Mouse (Mus musculus): Measurements from ENCODE around the gene Caln1. TPM values are rescaled to one million over a fixed set of nuclear protein-coding genes. Genes with fewer than 3 reads are reported as not detected.

The Caln1 gene
- polyA plus RNA-seq, 1 experiment from 2014 or later = not detected

GRCm38 (mm10) chr5:130711643-130712042 lies 342.4 kb downstream of the Caln1 start:
- WGBS (ENCODE audit: missing documents) = 82% methylated on average over 2 of the region's 2 CpGs
- H3K36me3 ChIP-seq (ENCODE audit: inconsistent target) = no peaks in the 10 kb centered on the region
- H3K27ac ChIP-seq = no peak overlapping the region
- H3K4me3 ChIP-seq (ENCODE audit: inconsistent target) = no peak overlapping the region
- no peaks in the 10 kb centered on the region for H3K79me2 ChIP-seq (ENCODE audit: inconsistent target)

- H3K27ac ChIP-seq = no peak overlapping the region
- H3K4me3 ChIP-seq (ENCODE audit: inconsistent target) = no peak overlapping the region
- WGBS (ENCODE audit: missing documents) = 100% methylated on average over 1 of the region's 1 CpGs
- H3K79me2 ChIP-seq (ENCODE audit: inconsistent target) = no peaks in the 10 kb centered on the region
- no peaks in the 10 kb centered on the region for H3K36me3 ChIP-seq (ENCODE audit: inconsistent target)
These were observed 343.0 kb downstream of the Caln1 start for GRCm38 (mm10) chr5:130712281-130712680.

GRCm38 (mm10) chr5:130715181-130715580 lies 345.9 kb downstream of the Caln1 start:
- H3K36me3 ChIP-seq (ENCODE audit: inconsistent target) = no peaks in the 10 kb centered on the region
- no peak overlapping the region for H3K27ac ChIP-seq
- no peak overlapping the region for H3K4me3 ChIP-seq (ENCODE audit: inconsistent target)
- WGBS (ENCODE audit: missing documents) = 86% methylated on average over 4 of the region's 4 CpGs
- no peaks in the 10 kb centered on the region for H3K79me2 ChIP-seq (ENCODE audit: inconsistent target)

GRCm38 (mm10) chr5:130718385-130718784 lies 349.1 kb downstream of the Caln1 start:
- Histone ChIP-seq H3K4me3 (ENCODE audit: inconsistent target) (no peak overlapping the region), H3K27ac (no peak overlapping the region), H3K79me2 (ENCODE audit: inconsistent target) (no peaks in the 10 kb centered on the region), H3K36me3 (ENCODE audit: inconsistent target) (no peaks in the 10 kb centered on the region)
- WGBS (ENCODE audit: missing documents) = 42% methylated on average over 9 of the region's 9 CpGs

- Histone ChIP-seq H3K79me2 (ENCODE audit: inconsistent target) (no peaks in the 10 kb centered on the region), H3K27ac (no peak overlapping the region), H3K36me3 (ENCODE audit: inconsistent target) (no peaks in the 10 kb centered on the region), H3K4me3 (ENCODE audit: inconsistent target) (no peak overlapping the region)
- 91% methylated on average over 13 of the region's 13 CpGs for WGBS (ENCODE audit: missing documents)
These were observed 372.9 kb downstream of the Caln1 start for GRCm38 (mm10) chr5:130742171-130742570.

- WGBS (ENCODE audit: missing documents) = 96% methylated on average over 3 of the region's 3 CpGs
- no peaks in the 10 kb centered on the region for H3K36me3 ChIP-seq (ENCODE audit: inconsistent target)
- no peak overlapping the region for H3K27ac ChIP-seq
- no peaks in the 10 kb centered on the region for H3K79me2 ChIP-seq (ENCODE audit: inconsistent target)
- no peak overlapping the region for H3K4me3 ChIP-seq (ENCODE audit: inconsistent target)
These were observed 388.3 kb downstream of the Caln1 start for GRCm38 (mm10) chr5:130757517-130757916.

GRCm38 (mm10) chr5:130765784-130766183 lies 396.5 kb downstream of the Caln1 start:
- no peaks in the 10 kb centered on the region for H3K79me2 ChIP-seq (ENCODE audit: inconsistent target)
- H3K27ac ChIP-seq = no peak overlapping the region
- H3K36me3 ChIP-seq (ENCODE audit: inconsistent target) = no peaks in the 10 kb centered on the region
- WGBS (ENCODE audit: missing documents) = 89% methylated on average over 6 of the region's 6 CpGs
- H3K4me3 ChIP-seq (ENCODE audit: inconsistent target) = no peak overlapping the region

- no peaks in the 10 kb centered on the region for H3K79me2 ChIP-seq (ENCODE audit: inconsistent target)
- no peak overlapping the region for H3K4me3 ChIP-seq (ENCODE audit: inconsistent target)
- WGBS (ENCODE audit: missing documents) = 77% methylated on average over 5 of the region's 5 CpGs
- H3K36me3 ChIP-seq (ENCODE audit: inconsistent target) = no peaks in the 10 kb centered on the region
- no peak overlapping the region for H3K27ac ChIP-seq
These were observed 401.9 kb downstream of the Caln1 start for GRCm38 (mm10) chr5:130771061-130771741.

GRCm38 (mm10) chr5:130772491-130772890 lies 403.2 kb downstream of the Caln1 start:
- WGBS (ENCODE audit: missing documents) = 73% methylated on average over 6 of the region's 6 CpGs

GRCm38 (mm10) chr5:130774946-130775345 lies 405.7 kb downstream of the Caln1 start:
- no peaks in the 10 kb centered on the region for H3K36me3 ChIP-seq (ENCODE audit: inconsistent target)
- no peak overlapping the region for H3K27ac ChIP-seq
- H3K4me3 ChIP-seq (ENCODE audit: inconsistent target) = no peak overlapping the region
- 74% methylated on average over 3 of the region's 3 CpGs for WGBS (ENCODE audit: missing documents)
- no peaks in the 10 kb centered on the region for H3K79me2 ChIP-seq (ENCODE audit: inconsistent target)

More at GRCm38 (mm10) chr5:130772491-130772890, 403.2 kb downstream of the Caln1 start:
- no peak overlapping the region for H3K27ac ChIP-seq
- H3K4me3 ChIP-seq (ENCODE audit: inconsistent target) = no peak overlapping the region
- no peaks in the 10 kb centered on the region for H3K79me2 ChIP-seq (ENCODE audit: inconsistent target)
- H3K36me3 ChIP-seq (ENCODE audit: inconsistent target) = no peaks in the 10 kb centered on the region

GRCm38 (mm10) chr5:130792755-130793452 lies 423.6 kb downstream of the Caln1 start:
- Histone ChIP-seq H3K4me3 (ENCODE audit: inconsistent target) (no peak overlapping the region), H3K79me2 (ENCODE audit: inconsistent target) (no peaks in the 10 kb centered on the region), H3K27ac (no peak overlapping the region), H3K36me3 (ENCODE audit: inconsistent target) (no peaks in the 10 kb centered on the region)
- WGBS (ENCODE audit: missing documents) = 90% methylated on average over 3 of the region's 3 CpGs

- Histone ChIP-seq H3K27ac (no peak overlapping the region), H3K4me3 (ENCODE audit: inconsistent target) (no peak overlapping the region), H3K79me2 (ENCODE audit: inconsistent target) (no peaks in the 10 kb centered on the region), H3K36me3 (ENCODE audit: inconsistent target) (no peaks in the 10 kb centered on the region)
- WGBS (ENCODE audit: missing documents) = 78% methylated on average over 5 of the region's 5 CpGs
These were observed 428.5 kb downstream of the Caln1 start for GRCm38 (mm10) chr5:130797713-130798112.

GRCm38 (mm10) chr5:130810314-130810713 lies 441.1 kb downstream of the Caln1 start:
- H3K27ac ChIP-seq = no peak overlapping the region
- H3K36me3 ChIP-seq (ENCODE audit: inconsistent target) = no peaks in the 10 kb centered on the region
- WGBS (ENCODE audit: missing documents) = 45% methylated on average over 6 of the region's 6 CpGs
- H3K4me3 ChIP-seq (ENCODE audit: inconsistent target) = no peak overlapping the region
- no peaks in the 10 kb centered on the region for H3K79me2 ChIP-seq (ENCODE audit: inconsistent target)

GRCm38 (mm10) chr5:130810846-130811245 lies 441.6 kb downstream of the Caln1 start:
- H3K36me3 ChIP-seq (ENCODE audit: inconsistent target) = no peaks in the 10 kb centered on the region
- no peaks in the 10 kb centered on the region for H3K79me2 ChIP-seq (ENCODE audit: inconsistent target)
- no peak overlapping the region for H3K4me3 ChIP-seq (ENCODE audit: inconsistent target)
- WGBS (ENCODE audit: missing documents) = 30% methylated on average over 1 of the region's 1 CpGs
- no peak overlapping the region for H3K27ac ChIP-seq

GRCm38 (mm10) chr5:130811266-130811665 lies 442.0 kb downstream of the Caln1 start:
- no peaks in the 10 kb centered on the region for H3K36me3 ChIP-seq (ENCODE audit: inconsistent target)
- no peaks in the 10 kb centered on the region for H3K79me2 ChIP-seq (ENCODE audit: inconsistent target)
- H3K27ac ChIP-seq = no peak overlapping the region
- no peak overlapping the region for H3K4me3 ChIP-seq (ENCODE audit: inconsistent target)
- 60% methylated on average over 3 of the region's 3 CpGs for WGBS (ENCODE audit: missing documents)
